In genomic region chr11:31824504-31825166, GRCm38 (mm10) we compare ENCODE assay signal across 9 mouse cellular contexts. TPM values are rescaled to one million over a fixed set of nuclear protein-coding genes. Genes with fewer than 3 reads are reported as not detected.
DNase-seq lines count a peak whose midpoint lies in the region; ATAC-seq and TF ChIP-seq lines count a peak whose summit lies in the region.
"Had no signal": no experiment of that assay in that cellular context is flagged by ENCODE, and none has a peak within 500 bp of the region (broad histone marks: within the 10 kb centered on the region; RNA-seq: fewer than 3 reads in every experiment).

No protein-coding gene starts in this region.

- peak; percentile 7; the same call in 1 of the 2 replicates for TF ChIP-seq POLR2A in bone marrow macrophage, adult 2 months (IDR thresholded peaks at IDR 0.05; ENCODE audit: borderline replicate concordance, low read depth, low read length)

- H3K36me3 ChIP-seq in heart, embryonic 15.5 days, result no peaks in the 10 kb centered on the region
- H3K36me3 ChIP-seq in liver, embryonic 11.5 days (ENCODE audit: control insufficient read depth, insufficient read depth, low read length), result no peaks in the 10 kb centered on the region
- no peaks in the 10 kb centered on the region for H3K36me3 ChIP-seq in forebrain, embryonic 12.5 days (replicated peaks)
- H3K36me3 ChIP-seq: G1E had no signal

- no peaks in the 10 kb centered on the region for H3K27me3 ChIP-seq in heart, embryonic 15.5 days
- no peaks in the 10 kb centered on the region for H3K27me3 ChIP-seq in liver, embryonic 11.5 days (replicated peaks; ENCODE audit: control insufficient read depth, insufficient read depth, low read length)
- H3K27me3 ChIP-seq in forebrain, embryonic 12.5 days, result no peaks in the 10 kb centered on the region

- WGBS in heart, embryonic 15.5 days, result 55% methylated on average over 14 of the region's 14 CpGs
- WGBS in liver, embryonic 11.5 days, result 67% methylated on average over 14 of the region's 14 CpGs
- WGBS in forebrain, embryonic 12.5 days, result 86% methylated on average over 14 of the region's 14 CpGs

- no peak overlapping the region for H3K9ac ChIP-seq in heart, embryonic 15.5 days
- H3K9ac ChIP-seq in liver, embryonic 11.5 days (ENCODE audit: low read depth, low read length), result no peak overlapping the region
- no peak overlapping the region for H3K9ac ChIP-seq in forebrain, embryonic 12.5 days

- H3K4me1 ChIP-seq in bone marrow macrophage, adult 2 months (ENCODE audit: control insufficient read depth, insufficient read depth, low read length), result peaks cover 70% of the 10 kb centered on the region
- peaks cover 13% of the 10 kb centered on the region for H3K4me1 ChIP-seq in heart, embryonic 15.5 days (replicated peaks)
- H3K4me1 ChIP-seq in liver, embryonic 11.5 days (replicated peaks; ENCODE audit: control insufficient read depth, insufficient read depth, low read length), result peaks cover 38% of the 10 kb centered on the region
- H3K4me1 ChIP-seq in forebrain, embryonic 12.5 days, result peaks cover 10% of the 10 kb centered on the region; the same call in 1 of the 2 replicates

- H3K27ac ChIP-seq in layer of hippocampus, adult 2 months, result peak overlapping the region; percentile 47; the same call in 1 of the 2 replicates
- H3K27ac ChIP-seq in bone marrow macrophage, adult 2 months (ENCODE audit: insufficient read depth, low read depth, low read length), result peak overlapping the region; percentile 58
- no peak overlapping the region for H3K27ac ChIP-seq in heart, embryonic 15.5 days
- peak overlapping the region; percentile 45; the same call in 1 of the 2 replicates for H3K27ac ChIP-seq in liver, embryonic 11.5 days (ENCODE audit: low read depth, low read length)
- no peak overlapping the region for H3K27ac ChIP-seq in forebrain, embryonic 12.5 days

- no peak for DNase-seq in layer of hippocampus, adult 2 months (ENCODE audit: low spot score in 2 of 2)
- DNase-seq in layer of hippocampus, postnatal 14 days (ENCODE audit: low spot score in 2 of 2), result no peak
- no peak for DNase-seq in liver, embryonic 11.5 days (ENCODE audit: low spot score)
- peak; percentile 55 for DNase-seq in ovary, postnatal 36 days (ENCODE audit: low spot score)
- no peak for DNase-seq in right cerebral cortex, postnatal 10 days (ENCODE audit: low spot score in 2 of 2)

- no peak for TF ChIP-seq CTCF in layer of hippocampus, adult 2 months (conservative IDR thresholded peaks at IDR 0.05)
- TF ChIP-seq CTCF in bone marrow macrophage, adult 2 months (IDR thresholded peaks at IDR 0.05; ENCODE audit: low read depth, low read length), result no peak

- H3K4me2 ChIP-seq in heart, embryonic 15.5 days, result no peak overlapping the region
- no peak overlapping the region for H3K4me2 ChIP-seq in liver, embryonic 11.5 days
- no peak overlapping the region for H3K4me2 ChIP-seq in forebrain, embryonic 12.5 days

- peak; percentile 15; the same call in 1 of the 2 replicates for ATAC-seq in heart, embryonic 15.5 days (replicated peaks; ENCODE audit: insufficient number of reproducible peaks, insufficient read depth, low FRiP score, low read depth)
- ATAC-seq in liver, embryonic 11.5 days (replicated peaks; ENCODE audit: low FRiP score), result peak; percentile 40
- ATAC-seq in forebrain, embryonic 12.5 days (ENCODE audit: low FRiP score), result no peak

- no peak overlapping the region for H3K4me3 ChIP-seq in layer of hippocampus, adult 2 months
- no peak overlapping the region for H3K4me3 ChIP-seq in bone marrow macrophage, adult 2 months (ENCODE audit: insufficient read depth, low read length)
- no peak overlapping the region for H3K4me3 ChIP-seq in heart, embryonic 15.5 days
- no peak overlapping the region for H3K4me3 ChIP-seq in liver, embryonic 11.5 days (ENCODE audit: low read depth, low read length)
- H3K4me3 ChIP-seq in forebrain, embryonic 12.5 days (replicated peaks), result no peak overlapping the region

- no peaks in the 10 kb centered on the region for H3K9me3 ChIP-seq in heart, embryonic 15.5 days (replicated peaks)
- H3K9me3 ChIP-seq in liver, embryonic 11.5 days (ENCODE audit: control insufficient read depth, low read length), result no peaks in the 10 kb centered on the region
- H3K9me3 ChIP-seq in forebrain, embryonic 12.5 days, result no peaks in the 10 kb centered on the region
- H3K9me3 ChIP-seq: G1E had no signal

RNA-seq across cellular contexts. Expression of gene Cpeb4, which starts 47.4 kb away (rescaled TPM):
- 100 to 1,000 TPM; 153 to 156 TPM for total RNA-seq in layer of hippocampus, adult 2 months (2021)
- 100 to 1,000 TPM; 125 to 140 TPM for total RNA-seq in layer of hippocampus, postnatal 14 days (2021)
- polyA plus RNA-seq in bone marrow macrophage, adult 2 months (2012; ENCODE audit: insufficient read depth, insufficient read length, missing spikeins), result 43.4 and 46.6 TPM in 2 replicates
- 5.9 and 6.4 TPM in 2 replicates for polyA plus RNA-seq in heart, embryonic 15.5 days (2015; fragmentation: Nextera tagmentation; extraction: Ambion mirVana)
- polyA plus RNA-seq in liver, embryonic 11.5 days (2014; fragmentation: Nextera tagmentation; extraction: Ambion mirVana), result 14.4 and 15.8 TPM in 2 replicates
- 11.7 and 14.0 TPM in 2 replicates for polyA plus RNA-seq in forebrain, embryonic 12.5 days (2016; fragmentation: Nextera tagmentation; extraction: Ambion mirVana)

Comparison
In these comparisons a context has a peak if more than half of its experiments do, and no peak if none do; other contexts are left out.
1. H3K27ac ChIP-seq: peak in layer of hippocampus, adult 2 months (single experiment), bone marrow macrophage, adult 2 months (single experiment) and liver, embryonic 11.5 days (single experiment); none in heart, embryonic 15.5 days (single experiment) and forebrain, embryonic 12.5 days (single experiment).